Mouse (Mus musculus): Measurements from ENCODE around the gene Arhgap10. TPM values are rescaled to one million over a fixed set of nuclear protein-coding genes. Genes with fewer than 3 reads are reported as not detected.
"Not testable (repeated sequence)": the region's sequence is repeated elsewhere in the genome, so short reads cannot be mapped to it uniquely, and the experiment has no call there.

The Arhgap10 gene
- total RNA-seq, 2 experiments from 2014 or later, result 29.5 to 33.2 TPM

DNA sequence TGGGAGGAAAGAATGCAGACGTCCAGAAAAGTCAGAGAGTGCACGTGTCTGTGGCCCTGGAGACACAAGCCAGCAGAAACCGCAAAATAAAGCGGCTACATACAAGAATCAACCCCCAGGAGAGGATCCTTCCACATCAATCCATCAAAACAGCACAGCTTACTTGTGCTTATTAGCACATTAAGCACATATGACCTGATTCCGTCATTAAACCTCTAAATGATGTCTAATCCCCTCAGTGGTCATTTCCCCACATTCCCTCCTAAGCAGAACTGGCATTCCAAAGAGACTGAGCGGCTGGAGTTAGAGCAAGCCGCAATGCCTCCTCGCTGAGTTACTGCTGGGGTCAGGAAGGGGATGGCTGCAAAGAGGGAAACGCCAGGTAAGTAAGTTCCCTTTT, 187.4 kb downstream of the Arhgap10 start:
- no peak for DNase-seq (ENCODE audit: low spot score in 2 of 2)
- intact Hi-C loops (cut with DNase I), result no loop called here

- intact Hi-C loops (cut with DNase I), result no loop called here
- no peak for DNase-seq (ENCODE audit: low spot score in 2 of 2)
Measured at GRCm38 (mm10) chr8:77329783-77330182, 188.0 kb downstream of the Arhgap10 start.

DNA sequence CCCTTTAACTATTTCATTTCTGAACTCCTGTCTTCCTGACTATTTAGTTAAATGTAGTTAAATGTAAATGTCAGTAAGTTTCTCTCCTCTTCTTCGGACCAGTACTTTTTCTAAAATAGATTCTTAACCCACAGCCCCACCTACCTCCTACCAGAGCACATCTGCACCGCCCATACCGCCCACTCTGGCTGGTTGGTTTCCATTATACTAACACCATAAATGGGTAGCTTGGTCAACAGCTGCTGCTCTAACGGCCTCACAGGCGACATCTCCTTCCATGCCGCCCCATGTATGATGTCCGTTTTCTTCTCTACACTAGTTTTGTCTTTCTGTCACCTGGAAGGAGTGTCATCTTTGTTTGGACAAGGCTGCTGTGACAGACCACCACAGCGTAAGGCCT, 189.3 kb downstream of the Arhgap10 start:
- no peak for DNase-seq (ENCODE audit: low spot score in 2 of 2)
- intact Hi-C loops (cut with DNase I), result no loop called here

DNA sequence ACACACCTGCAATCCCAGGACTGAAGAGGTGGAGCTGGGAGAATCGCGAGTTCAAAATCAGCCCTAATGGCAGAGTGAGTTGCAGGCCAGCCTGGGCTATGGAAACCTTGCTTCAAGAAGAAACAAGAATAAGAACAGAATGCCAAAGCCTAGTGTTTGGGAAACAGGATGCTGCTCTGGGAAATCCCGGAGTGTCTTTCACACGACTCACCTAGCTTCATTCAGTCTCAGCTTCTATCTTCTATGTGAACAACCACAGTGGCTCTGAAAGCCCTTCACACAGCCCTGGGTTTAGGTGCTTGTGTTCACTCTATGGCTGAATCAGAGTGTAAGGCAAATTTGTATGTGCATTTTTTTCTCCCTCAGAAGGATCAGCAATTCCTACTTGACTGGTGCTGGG, 190.4 kb downstream of the Arhgap10 start:
- DNase-seq (ENCODE audit: low spot score in 2 of 2), result no peak
- intact Hi-C loops (cut with DNase I), result no loop called here

DNA sequence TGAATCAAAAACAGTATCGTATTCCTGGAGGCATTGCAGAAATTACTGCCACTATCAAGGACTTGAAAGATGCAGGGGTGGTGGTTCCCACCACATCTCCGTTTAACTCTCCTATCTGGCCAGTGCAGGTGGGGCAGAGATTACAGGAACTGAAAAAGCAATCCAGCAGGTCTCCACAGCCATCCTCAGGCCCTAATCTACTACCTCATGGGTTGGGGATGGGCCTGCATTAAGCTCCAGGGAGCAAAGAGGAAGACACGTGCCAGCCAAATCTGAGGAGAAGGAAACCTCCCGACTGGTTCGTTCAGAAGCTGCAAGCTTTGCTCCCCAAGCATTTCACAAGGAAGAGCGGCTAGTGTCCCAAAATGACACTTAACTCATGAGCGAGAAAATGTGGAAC, 195.0 kb downstream of the Arhgap10 start:
- DNase-seq (ENCODE audit: low spot score in 2 of 2), result not testable (repeated sequence)

GRCm38 (mm10) chr8:77321901-77322300, 195.9 kb downstream of the Arhgap10 start:
- intact Hi-C loops (cut with DNase I), result no loop called here

More for the DNA sequence above, 195.0 kb downstream of the Arhgap10 start:
- intact Hi-C loops (cut with DNase I), result not testable (repeated sequence)

DNA sequence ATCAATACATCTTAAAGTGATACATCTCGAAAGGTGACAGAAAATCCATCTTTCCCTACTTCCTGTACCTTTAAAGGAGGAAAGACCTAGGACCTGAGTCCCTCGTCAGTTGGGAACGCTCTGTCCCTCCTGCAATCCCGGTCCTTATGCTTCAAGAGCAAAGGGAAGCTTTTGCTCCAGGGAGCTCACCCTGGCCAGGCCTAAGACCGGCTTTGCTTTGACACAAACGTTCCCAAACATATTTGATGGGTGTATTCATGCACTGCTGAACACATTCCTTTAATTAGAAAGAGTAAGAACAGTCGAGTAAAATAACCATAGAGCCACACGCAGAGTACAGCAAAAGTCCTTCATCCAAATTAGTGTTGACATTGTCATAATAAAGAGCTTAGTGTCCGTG, 199.2 kb downstream of the Arhgap10 start:
- DNase-seq (ENCODE audit: low spot score in 2 of 2), result no peak
- intact Hi-C loops (cut with DNase I), result no loop called here

More at GRCm38 (mm10) chr8:77321901-77322300, 195.9 kb downstream of the Arhgap10 start:
- DNase-seq (ENCODE audit: low spot score in 2 of 2), result no peak

- intact Hi-C loops (cut with DNase I), result no loop called here
- DNase-seq (ENCODE audit: low spot score in 2 of 2), result no peak
Measured at GRCm38 (mm10) chr8:77317771-77318170, 200.0 kb downstream of the Arhgap10 start.

- intact Hi-C loops (cut with DNase I), result loop anchor here (5.0 kb wide), 1 partner anchor 1246 kb away; no protein-coding TSS in a partner anchor
- DNase-seq (ENCODE audit: low spot score in 2 of 2), result no peak
Measured at GRCm38 (mm10) chr8:77313003-77313402, 204.8 kb downstream of the Arhgap10 start.

- no peak for DNase-seq (ENCODE audit: low spot score in 2 of 2)
- intact Hi-C loops (cut with DNase I), result loop anchor here (5.0 kb wide), 1 partner anchor 1244 kb away; no protein-coding TSS in a partner anchor
Measured at GRCm38 (mm10) chr8:77311762-77312161, 206.0 kb downstream of the Arhgap10 start.

DNA sequence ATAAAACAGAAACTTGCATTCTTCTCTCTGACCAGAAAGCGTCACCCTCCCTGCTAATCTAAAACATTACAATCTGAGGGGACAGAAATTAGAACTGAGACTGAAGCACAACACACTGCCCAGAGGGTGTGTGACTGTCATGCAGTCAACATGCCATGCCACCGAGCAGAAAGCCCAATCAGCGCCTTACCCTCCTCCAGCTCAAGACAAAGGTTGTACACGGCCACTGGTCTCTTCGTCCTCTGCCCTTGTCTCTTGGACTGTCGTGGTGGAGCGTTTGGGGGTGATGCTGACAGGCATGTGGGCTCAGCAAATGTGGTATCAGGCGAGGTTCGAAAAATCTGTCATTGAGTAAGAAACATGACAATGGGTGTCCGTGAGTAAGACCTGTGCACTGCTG, 207.2 kb downstream of the Arhgap10 start:
- no peak for DNase-seq (ENCODE audit: low spot score in 2 of 2)
- intact Hi-C loops (cut with DNase I), result loop anchor here (5.0 kb wide), 1 partner anchor 1243 kb away; no protein-coding TSS in a partner anchor

DNA sequence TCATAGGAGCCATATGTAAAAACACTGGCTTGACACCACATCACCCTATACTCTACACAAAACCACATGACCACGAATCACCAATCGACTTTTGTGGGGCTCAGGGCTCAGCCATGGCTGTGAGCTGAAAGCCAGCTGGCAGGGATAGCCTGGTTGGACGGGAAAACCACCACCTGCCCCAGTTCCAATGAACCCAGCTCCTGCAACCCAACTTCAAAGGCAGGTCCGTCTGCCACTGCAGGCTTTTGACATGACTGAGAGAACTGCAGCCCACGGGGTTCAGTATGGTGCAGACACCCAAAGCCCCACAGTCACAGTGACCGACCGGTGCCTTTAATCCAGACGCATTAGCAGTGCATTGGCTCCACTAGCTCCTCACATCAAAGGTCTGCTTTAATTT, 207.7 kb downstream of the Arhgap10 start:
- no peak for DNase-seq (ENCODE audit: low spot score in 2 of 2)
- intact Hi-C loops (cut with DNase I), result loop anchor here (5.0 kb wide), 1 partner anchor 1243 kb away; no protein-coding TSS in a partner anchor

GRCm38 (mm10) chr8:77294599-77294998, 223.2 kb downstream of the Arhgap10 start:
- intact Hi-C loops (cut with DNase I), result loop anchor here (5.0 kb wide), 1 partner anchor 37 kb away; no protein-coding TSS in a partner anchor
- DNase-seq (ENCODE audit: low spot score in 2 of 2), result peak; percentile 31 to 73

- intact Hi-C loops (cut with DNase I), result loop anchor here (5.0 kb wide), 1 partner anchor 35 kb away; no protein-coding TSS in a partner anchor
- peak in 1 of 2 experiments; percentile 80 for DNase-seq (ENCODE audit: low spot score in 2 of 2)
Measured at GRCm38 (mm10) chr8:77292649-77293048, 225.1 kb downstream of the Arhgap10 start.

- no peak for DNase-seq (ENCODE audit: low spot score in 2 of 2)
- intact Hi-C loops (cut with DNase I), result loop anchor here (5.0 kb wide), 1 partner anchor 35 kb away; no protein-coding TSS in a partner anchor
Measured at GRCm38 (mm10) chr8:77292120-77292519, 225.6 kb downstream of the Arhgap10 start.

- DNase-seq (ENCODE audit: low spot score in 2 of 2), result no peak
- intact Hi-C loops (cut with DNase I), result no loop called here
Measured at GRCm38 (mm10) chr8:77288492-77288891, 229.3 kb downstream of the Arhgap10 start.

- no peak for DNase-seq (ENCODE audit: low spot score in 2 of 2)
- intact Hi-C loops (cut with DNase I), result no loop called here
Measured at GRCm38 (mm10) chr8:77288065-77288464, 229.7 kb downstream of the Arhgap10 start.

GRCm38 (mm10) chr8:77284473-77284872, 233.3 kb downstream of the Arhgap10 start:
- intact Hi-C loops (cut with DNase I), result no loop called here

DNA sequence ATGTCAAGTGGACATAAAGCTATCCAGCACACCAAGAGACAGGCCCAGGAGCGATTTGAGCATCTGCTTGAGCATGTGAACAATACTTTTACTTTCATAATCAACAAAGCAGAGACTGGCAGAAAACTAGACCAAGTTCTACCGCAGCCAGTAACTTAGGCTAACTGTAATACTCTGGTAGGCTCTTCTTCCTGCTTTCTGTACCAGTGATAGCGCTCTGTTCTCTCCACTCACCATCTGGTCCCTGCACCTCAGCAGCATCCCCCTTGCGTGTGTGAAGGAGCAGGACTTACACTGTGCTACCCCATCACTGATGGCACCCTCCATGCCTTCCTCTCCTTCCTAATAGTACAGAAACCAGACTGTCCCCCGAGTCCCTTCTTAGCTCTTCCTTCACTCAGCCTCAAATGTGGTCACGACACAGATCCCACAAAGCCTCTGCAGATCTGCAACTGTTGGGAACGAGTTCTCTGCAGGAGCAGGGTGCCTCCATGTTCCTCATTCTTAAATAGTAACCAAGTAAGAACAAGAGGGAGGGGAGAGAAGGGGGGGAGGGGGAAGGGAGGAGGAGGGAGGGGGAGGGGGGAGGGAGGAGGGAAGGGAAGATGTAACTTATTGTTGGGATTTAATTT, 235.0 kb downstream of the Arhgap10 start:
- DNase-seq (ENCODE audit: low spot score in 2 of 2), result no peak
- intact Hi-C loops (cut with DNase I), result no loop called here

More at GRCm38 (mm10) chr8:77284473-77284872, 233.3 kb downstream of the Arhgap10 start:
- DNase-seq (ENCODE audit: low spot score in 2 of 2), result no peak

- intact Hi-C loops (cut with DNase I), result no loop called here
- no peak for DNase-seq (ENCODE audit: low spot score in 2 of 2)
Measured at GRCm38 (mm10) chr8:77279977-77280376, 237.8 kb downstream of the Arhgap10 start.

DNA sequence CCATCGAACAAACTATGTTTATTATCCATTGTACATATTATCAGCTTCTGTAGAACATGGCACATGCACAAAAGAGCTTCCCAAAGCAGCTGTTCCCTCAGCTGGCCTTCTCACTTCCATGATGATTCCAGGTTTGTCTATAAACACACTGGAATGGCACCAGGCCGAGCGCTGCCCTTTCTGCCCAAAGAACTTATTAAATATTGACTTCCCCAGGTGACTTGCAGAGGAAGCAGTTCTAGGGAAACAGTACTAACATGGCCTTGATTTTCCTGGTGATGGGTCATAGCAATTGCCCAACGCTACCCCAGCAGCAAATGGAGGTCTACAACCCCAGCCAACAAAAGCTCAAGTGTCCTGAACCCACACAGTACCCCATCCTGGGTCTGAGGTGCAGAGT, 239.5 kb downstream of the Arhgap10 start:
- intact Hi-C loops (cut with DNase I), result no loop called here
- DNase-seq (ENCODE audit: low spot score in 2 of 2), result no peak

All from left cerebral cortex, postnatal 25 days (tissue).